Mouse (Mus musculus) cerebellum, adult 2 months (tissue): ENCODE measurements around the gene Sln.

Source experiments
- CTCF ChIP-seq: fragments of 200-500 bp; IDR thresholded peaks from 2 replicates; pipeline ENCODE4 v1.5.1; 2011; ENCODE audit warnings: low read depth, mild to moderate bottlenecking, control low read depth, low read length, moderate library complexity, borderline replicate concordance; ENCODE audit not compliant: insufficient read depth
- POLR2A ChIP-seq: fragments of 200-500 bp; IDR thresholded peaks from 2 replicates; pipeline ENCODE4 v1.6.1; 2011; ENCODE audit warnings: low read length, control low read depth, borderline replicate concordance; ENCODE audit not compliant: insufficient read depth

DNA sequence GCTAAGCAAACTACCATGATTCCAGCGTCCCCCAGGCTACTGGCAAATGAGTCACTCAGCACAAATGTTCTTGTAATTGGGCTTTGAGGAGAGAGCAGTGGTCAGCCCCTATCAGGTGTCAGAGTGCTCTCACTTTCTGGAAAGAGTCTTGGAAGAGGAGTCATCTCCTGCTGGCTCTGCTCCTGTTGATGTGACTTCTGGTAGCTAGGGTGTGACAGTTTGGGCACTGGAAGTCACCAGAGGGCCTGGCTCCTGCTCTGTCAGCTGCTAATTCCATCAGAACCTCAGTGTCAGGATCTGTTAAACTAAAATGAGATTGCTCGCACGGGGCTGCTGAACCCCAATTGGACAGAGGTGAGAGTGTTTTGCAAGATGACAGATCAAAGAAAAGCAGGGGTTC, 14.9 kb upstream of the Sln start:
- TF ChIP-seq POLR2A, result no peak
- TF ChIP-seq CTCF, result no peak
